Mouse (Mus musculus) bone marrow macrophage, adult 2 months (primary cell): ENCODE measurements around the gene Urm1.

Experiments used
- CTCF ChIP-seq: IDR thresholded peaks from 2 replicates; pipeline ENCODE4 v1.5.1; 2012; ENCODE audit warnings: low read depth, mild to moderate bottlenecking, low read length, moderate library complexity
- POLR2A ChIP-seq: IDR thresholded peaks from 2 replicates; pipeline ENCODE4 v1.6.1; 2012; ENCODE audit warnings: mild to moderate bottlenecking, low read depth, low read length, borderline replicate concordance

- TF ChIP-seq POLR2A (no peak), CTCF (no peak)
Measured at GRCm38 (mm10) chr2:29784290-29784689, 35.6 kb upstream of the Urm1 start.
